Mouse (Mus musculus) stomach, postnatal 0 days (tissue): ENCODE data around the gene Mturn.

Experiments used
- CTCF ChIP-seq: IDR thresholded peaks from 2 replicates; pipeline ENCODE4 v1.5.1; 2016; ENCODE audit warnings: antibody characterized with exemption, low read depth, mild to moderate bottlenecking, moderate library complexity
- EP300 ChIP-seq: optimal IDR thresholded peaks from 2 replicates; pipeline ENCODE3; 2016; ENCODE audit warnings: antibody characterized with exemption

DNA sequence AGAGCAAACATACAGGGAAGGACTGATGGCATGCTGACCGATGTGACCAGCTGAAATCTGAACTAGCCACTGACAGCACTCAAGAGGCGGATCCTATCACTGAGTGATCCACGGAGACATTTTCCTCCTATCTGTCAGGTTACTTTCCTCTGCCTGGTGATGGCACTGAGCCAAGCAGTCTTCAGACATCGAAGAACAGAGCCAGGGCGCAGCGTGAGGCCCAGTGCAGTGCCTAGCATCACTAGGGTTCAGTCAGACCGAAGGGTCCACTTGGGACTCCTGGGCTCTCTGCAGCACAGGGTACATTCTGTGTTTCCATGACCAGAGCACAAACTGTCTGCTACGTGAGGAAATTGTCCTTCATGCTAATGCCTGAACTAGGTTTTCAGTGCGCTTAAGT lies 20.5 kb downstream of the Mturn start:
- TF ChIP-seq CTCF, result no peak
- no peak for TF ChIP-seq EP300
